Mouse (Mus musculus) activated CD4-positive, CD25-positive, alpha-beta regulatory T cell, adult 4 months (primary cell): Measurements from ENCODE around the gene Dnah3. TPM values are rescaled to one million over a fixed set of nuclear protein-coding genes. Genes with fewer than 3 reads are reported as not detected.

Experiments used
- ATAC-seq: one replicate; pipeline ENCODE4 v1.8.0; 2017
- polyA plus RNA-seq, 2 experiments: library from polyadenylated mRNA; unstranded; fragments of 100-300 nt; shearing (Covaris generic); gene quantifications; one replicate each; pipeline ENCODE4 v1.2.1; 2017

The Dnah3 gene
- polyA plus RNA-seq, 2 experiments from 2014 or later = 0.19 TPM; not detected in 1

- no peak for ATAC-seq
These were observed 44.6 kb downstream of the Dnah3 start for GRCm38 (mm10) chr7:120050447-120050846.

GRCm38 (mm10) chr7:120043990-120044389 is 51.1 kb downstream of the Dnah3 start:
- ATAC-seq = no peak

GRCm38 (mm10) chr7:120036422-120036821 is 58.7 kb downstream of the Dnah3 start:
- no peak for ATAC-seq

- ATAC-seq = no peak
These were observed 60.1 kb downstream of the Dnah3 start for GRCm38 (mm10) chr7:120034996-120035395.

GRCm38 (mm10) chr7:120034566-120034965 is 60.5 kb downstream of the Dnah3 start:
- ATAC-seq = no peak

GRCm38 (mm10) chr7:120028669-120029068 is 66.4 kb downstream of the Dnah3 start:
- ATAC-seq = no peak

- ATAC-seq = no peak
These were observed 98.0 kb downstream of the Dnah3 start for GRCm38 (mm10) chr7:119997066-119997465.

- no peak for ATAC-seq
These were observed 109.7 kb downstream of the Dnah3 start for GRCm38 (mm10) chr7:119985279-119985912.

GRCm38 (mm10) chr7:119980170-119980569 is 114.9 kb downstream of the Dnah3 start:
- ATAC-seq = no peak

- ATAC-seq = no peak
These were observed 116.5 kb downstream of the Dnah3 start for GRCm38 (mm10) chr7:119978576-119978975.

- no peak for ATAC-seq
These were observed 117.5 kb downstream of the Dnah3 start for GRCm38 (mm10) chr7:119977574-119977973.

- no peak for ATAC-seq
These were observed 118.8 kb downstream of the Dnah3 start for GRCm38 (mm10) chr7:119976256-119976655.

GRCm38 (mm10) chr7:119974214-119974613 is 120.9 kb downstream of the Dnah3 start:
- no peak for ATAC-seq

- ATAC-seq = no peak
These were observed 125.8 kb downstream of the Dnah3 start for GRCm38 (mm10) chr7:119969320-119969719.

GRCm38 (mm10) chr7:119965651-119966395 is 129.3 kb downstream of the Dnah3 start:
- ATAC-seq = no peak

GRCm38 (mm10) chr7:119965205-119965604 is 129.9 kb downstream of the Dnah3 start:
- no peak for ATAC-seq

GRCm38 (mm10) chr7:119961107-119961506 is 134.0 kb downstream of the Dnah3 start:
- no peak for ATAC-seq

GRCm38 (mm10) chr7:119960546-119960945 is 134.5 kb downstream of the Dnah3 start:
- ATAC-seq = no peak

GRCm38 (mm10) chr7:119960006-119960405 is 135.1 kb downstream of the Dnah3 start:
- ATAC-seq = no peak

GRCm38 (mm10) chr7:119959491-119959890 is 135.6 kb downstream of the Dnah3 start:
- no peak for ATAC-seq

GRCm38 (mm10) chr7:119959091-119959490 is 136.0 kb downstream of the Dnah3 start:
- no peak for ATAC-seq

GRCm38 (mm10) chr7:119957421-119957820 is 137.7 kb downstream of the Dnah3 start:
- no peak for ATAC-seq

- no peak for ATAC-seq
These were observed 141.0 kb downstream of the Dnah3 start for GRCm38 (mm10) chr7:119954047-119954446.

GRCm38 (mm10) chr7:119941569-119941968 is 153.5 kb downstream of the Dnah3 start:
- no peak for ATAC-seq
